Mouse (Mus musculus): ENCODE measurements around the gene Tm6sf2.

DNA sequence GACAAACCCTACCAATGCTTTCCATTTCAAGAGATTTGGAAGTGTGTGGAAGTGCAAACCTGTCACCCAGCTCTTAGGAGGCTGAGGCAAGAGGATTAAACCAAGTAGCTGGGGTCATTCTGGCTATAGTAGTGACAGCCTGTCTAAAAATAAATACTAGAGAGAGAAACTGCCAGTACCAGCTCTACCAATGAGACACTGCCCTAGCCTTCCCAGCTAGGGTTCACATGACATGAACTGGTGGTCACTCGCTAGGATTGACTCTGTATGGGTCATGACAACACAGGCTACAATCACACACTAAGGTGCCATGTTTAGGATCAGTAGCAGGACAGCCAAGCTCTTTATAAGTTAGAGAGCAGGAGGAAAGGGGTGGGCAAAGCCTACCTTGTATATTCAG, 42.5 kb upstream of the Tm6sf2 start:
- TF ChIP-seq POLR2A (IDR thresholded peaks at IDR 0.05; ENCODE audit: insufficient read length, low read depth), result no peak
- no peak for TF ChIP-seq E2F4 (IDR thresholded peaks at IDR 0.05; ENCODE audit: insufficient read depth)
- TF ChIP-seq POLR2AphosphoS2 (IDR thresholded peaks at IDR 0.05; ENCODE audit: insufficient read length, low read depth), result no peak
- no peak for TF ChIP-seq USF1 (IDR thresholded peaks at IDR 0.05; ENCODE audit: low read depth)
- no peak for TF ChIP-seq REST (IDR thresholded peaks at IDR 0.05; ENCODE audit: insufficient read depth, insufficient read length)
- no peak for TF ChIP-seq MYOD1 (IDR thresholded peaks at IDR 0.05; ENCODE audit: control insufficient read depth in 1 of 3, insufficient read length in 2 of 3, low read depth in 2 of 3)
- TF ChIP-seq CEBPB (IDR thresholded peaks at IDR 0.05; ENCODE audit: insufficient read depth, poor library complexity, severe bottlenecking), result no peak
- no peak for TF ChIP-seq TCF3 (IDR thresholded peaks at IDR 0.05; ENCODE audit: insufficient read length, low read depth)
- TF ChIP-seq MAX (IDR thresholded peaks at IDR 0.05; ENCODE audit: low read depth), result no peak
- TF ChIP-seq TCF12 (IDR thresholded peaks at IDR 0.05; ENCODE audit: insufficient read depth, poor library complexity, severe bottlenecking), result no peak
- TF ChIP-seq SRF (IDR thresholded peaks at IDR 0.05; ENCODE audit: control insufficient read depth, insufficient read length, low read depth), result no peak
- no peak for TF ChIP-seq MYOG (IDR thresholded peaks at IDR 0.05; ENCODE audit: control insufficient read depth in 1 of 3, insufficient read depth in 1 of 3, insufficient read length in 2 of 3, low read depth in 2 of 3)
